Mouse (Mus musculus) brown adipose tissue, adult 24 weeks (tissue): ENCODE results near the gene Zfp536. TPM values are rescaled to one million over a fixed set of nuclear protein-coding genes. Genes with fewer than 3 reads are reported as not detected.
A peak's percentile ranks its signal among the peaks of the same experiment; 100 is the strongest.

ENCODE experiments used
- H3K27ac ChIP-seq: fragments of 200-500 bp; replicated peaks from 2 replicates; pipeline ENCODE4 v1.5.1; 2012; ENCODE audit warnings: low read depth, mild to moderate bottlenecking, low read length
- H3K4me1 ChIP-seq: fragments of 200-500 bp; 2 replicates; pipeline ENCODE4 v1.6.1; 2012; ENCODE audit warnings: low read length, mixed read lengths; ENCODE audit not compliant: control insufficient read depth, insufficient read depth, insufficient read length
- H3K4me3 ChIP-seq: fragments of 200-500 bp; 2 replicates; pipeline ENCODE4 v1.5.1; 2012; ENCODE audit warnings: low read depth, mild to moderate bottlenecking, low read length, moderate library complexity; ENCODE audit not compliant: insufficient read depth
- polyA plus RNA-seq: library from polyadenylated mRNA; stranded (reverse); fragments of >200 nt; gene quantifications from 2 replicates; pipeline ENCODE4 v1.2.4, GENCODE M21; 2012; ENCODE audit not compliant: missing spikeins, insufficient read depth, insufficient read length

Zfp536 gene
- polyA plus RNA-seq, 1 experiment, result not detected

- H3K4me3 ChIP-seq, result peak overlapping the region; percentile 25
- H3K27ac ChIP-seq, result no peak overlapping the region
- H3K4me1 ChIP-seq, result no peaks in the 10 kb centered on the region; the same call in 1 of the 2 replicates
Observed at GRCm38 (mm10) chr7:37771491-37772375, 1.7 kb downstream of the Zfp536 start.

GRCm38 (mm10) chr7:37770400-37771050, 2.9 kb downstream of the Zfp536 start:
- Histone ChIP-seq H3K4me1 (no peaks in the 10 kb centered on the region; the same call in 1 of the 2 replicates), H3K4me3 (peak overlapping the region; percentile 9), H3K27ac (no peak overlapping the region)

GRCm38 (mm10) chr7:37769526-37770399, 3.7 kb downstream of the Zfp536 start:
- Histone ChIP-seq H3K27ac (no peak overlapping the region), H3K4me3 (peak overlapping the region; percentile 7; the same call in 1 of the 2 replicates), H3K4me1 (no peaks in the 10 kb centered on the region; the same call in 1 of the 2 replicates)

- H3K27ac ChIP-seq, result no peak overlapping the region
- H3K4me1 ChIP-seq, result no peaks in the 10 kb centered on the region; the same call in 1 of the 2 replicates
- H3K4me3 ChIP-seq, result peak overlapping the region; percentile 7
Observed at GRCm38 (mm10) chr7:37769004-37769403, 4.4 kb downstream of the Zfp536 start.

- no peak overlapping the region for H3K27ac ChIP-seq
- no peak overlapping the region for H3K4me3 ChIP-seq
- no peaks in the 10 kb centered on the region; the same call in 1 of the 2 replicates for H3K4me1 ChIP-seq
Observed at GRCm38 (mm10) chr7:37768310-37768940, 5.0 kb downstream of the Zfp536 start.

- no peak overlapping the region for H3K27ac ChIP-seq
- no peak overlapping the region for H3K4me3 ChIP-seq
- no peaks in the 10 kb centered on the region for H3K4me1 ChIP-seq
Observed at GRCm38 (mm10) chr7:37758886-37759285, 14.6 kb downstream of the Zfp536 start.

- H3K4me1 ChIP-seq, result no peaks in the 10 kb centered on the region
- no peak overlapping the region for H3K4me3 ChIP-seq
- H3K27ac ChIP-seq, result no peak overlapping the region
Observed at GRCm38 (mm10) chr7:37753024-37753423, 20.4 kb downstream of the Zfp536 start.

- Histone ChIP-seq H3K4me3 (no peak overlapping the region), H3K4me1 (no peaks in the 10 kb centered on the region), H3K27ac (no peak overlapping the region)
Observed at GRCm38 (mm10) chr7:37746133-37746761, 27.2 kb downstream of the Zfp536 start.

- H3K4me1 ChIP-seq, result no peaks in the 10 kb centered on the region
- H3K27ac ChIP-seq, result no peak overlapping the region
- no peak overlapping the region for H3K4me3 ChIP-seq
Observed at GRCm38 (mm10) chr7:37743350-37743749, 30.1 kb downstream of the Zfp536 start.

GRCm38 (mm10) chr7:37737191-37737590, 36.2 kb downstream of the Zfp536 start:
- Histone ChIP-seq H3K4me1 (no peaks in the 10 kb centered on the region), H3K4me3 (no peak overlapping the region), H3K27ac (no peak overlapping the region)

- Histone ChIP-seq H3K4me3 (no peak overlapping the region), H3K27ac (no peak overlapping the region), H3K4me1 (no peaks in the 10 kb centered on the region)
Observed at GRCm38 (mm10) chr7:37736413-37736720, 37.1 kb downstream of the Zfp536 start.

- Histone ChIP-seq H3K27ac (no peak overlapping the region), H3K4me1 (no peaks in the 10 kb centered on the region), H3K4me3 (no peak overlapping the region)
Observed at GRCm38 (mm10) chr7:37735707-37736412, 37.6 kb downstream of the Zfp536 start.

- Histone ChIP-seq H3K27ac (no peak overlapping the region), H3K4me3 (no peak overlapping the region), H3K4me1 (no peaks in the 10 kb centered on the region)
Observed at GRCm38 (mm10) chr7:37735101-37735500, 38.3 kb downstream of the Zfp536 start.

GRCm38 (mm10) chr7:37734576-37734975, 38.9 kb downstream of the Zfp536 start:
- no peaks in the 10 kb centered on the region for H3K4me1 ChIP-seq
- no peak overlapping the region for H3K4me3 ChIP-seq
- H3K27ac ChIP-seq, result no peak overlapping the region
